Mouse (Mus musculus): Measurements from ENCODE around the gene Cdh4. TPM values are rescaled to one million over a fixed set of nuclear protein-coding genes. Genes with fewer than 3 reads are reported as not detected.

Cdh4 gene
- polyA plus RNA-seq, 1 experiment from 2014 or later, result 0.61 TPM

GRCm38 (mm10) chr2:179761718-179762441 is 319.6 kb downstream of the Cdh4 start:
- Histone ChIP-seq H3K4me1 (ENCODE audit: insufficient read depth) (no peaks in the 10 kb centered on the region), H3K27me3 (ENCODE audit: insufficient read depth, low read length) (0 out of 2 replicates have a peak, but pooled peaks cover 4% of the 10 kb centered on the region), H3K27ac (ENCODE audit: low read depth) (no peak overlapping the region), H3K9ac (replicated peaks) (no peak overlapping the region), H3K9me3 (ENCODE audit: low read length) (no peaks in the 10 kb centered on the region), H3K4me2 (ENCODE audit: low read depth, low read length) (no peak overlapping the region), H3K4me3 (ENCODE audit: low read depth, low read length) (no peak overlapping the region), H3K36me3 (replicated peaks; ENCODE audit: insufficient read depth, low read length) (no peaks in the 10 kb centered on the region)
- WGBS (ENCODE audit: insufficient replicate concordance), result 58% methylated on average over 9 of the region's 9 CpGs
- ATAC-seq (no peak), DNase-seq (no peak)
- TF ChIP-seq EP300 (IDR thresholded peaks at IDR 0.05; ENCODE audit: low read depth) (no peak), CTCF (IDR thresholded peaks at IDR 0.05; ENCODE audit: low read depth) (no peak)

- no peak for TF ChIP-seq CTCF (IDR thresholded peaks at IDR 0.05; ENCODE audit: low read depth)
- TF ChIP-seq EP300 (IDR thresholded peaks at IDR 0.05; ENCODE audit: low read depth), result no peak
- 78% methylated on average over 13 of the region's 13 CpGs for WGBS (ENCODE audit: insufficient replicate concordance)
Measured at GRCm38 (mm10) chr2:179762521-179763305, 320.5 kb downstream of the Cdh4 start.

GRCm38 (mm10) chr2:179764460-179764859 is 322.2 kb downstream of the Cdh4 start:
- H3K4me1 ChIP-seq (ENCODE audit: insufficient read depth), result no peaks in the 10 kb centered on the region
- H3K9ac ChIP-seq (replicated peaks), result no peak overlapping the region
- no peak overlapping the region for H3K4me3 ChIP-seq (ENCODE audit: low read depth, low read length)
- 0 out of 2 replicates have a peak, but pooled peaks cover 4% of the 10 kb centered on the region for H3K27me3 ChIP-seq (ENCODE audit: insufficient read depth, low read length)
- H3K27ac ChIP-seq (ENCODE audit: low read depth), result no peak overlapping the region
- H3K9me3 ChIP-seq (ENCODE audit: low read length), result no peaks in the 10 kb centered on the region
- no peak for DNase-seq
- no peak for ATAC-seq
- TF ChIP-seq EP300 (IDR thresholded peaks at IDR 0.05; ENCODE audit: low read depth) (no peak), CTCF (IDR thresholded peaks at IDR 0.05; ENCODE audit: low read depth) (no peak)
- WGBS (ENCODE audit: insufficient replicate concordance), result 63% methylated on average over 2 of the region's 2 CpGs
- H3K4me2 ChIP-seq (ENCODE audit: low read depth, low read length), result no peak overlapping the region
- no peaks in the 10 kb centered on the region for H3K36me3 ChIP-seq (replicated peaks; ENCODE audit: insufficient read depth, low read length)

More at GRCm38 (mm10) chr2:179762521-179763305, 320.5 kb downstream of the Cdh4 start:
- ATAC-seq (no peak), DNase-seq (no peak)
- Histone ChIP-seq H3K27ac (ENCODE audit: low read depth) (no peak overlapping the region), H3K36me3 (replicated peaks; ENCODE audit: insufficient read depth, low read length) (no peaks in the 10 kb centered on the region), H3K9me3 (ENCODE audit: low read length) (no peaks in the 10 kb centered on the region), H3K9ac (replicated peaks) (no peak overlapping the region), H3K4me2 (ENCODE audit: low read depth, low read length) (no peak overlapping the region), H3K4me3 (ENCODE audit: low read depth, low read length) (no peak overlapping the region), H3K4me1 (ENCODE audit: insufficient read depth) (no peaks in the 10 kb centered on the region), H3K27me3 (ENCODE audit: insufficient read depth, low read length) (0 out of 2 replicates have a peak, but pooled peaks cover 4% of the 10 kb centered on the region)

- Histone ChIP-seq H3K27ac (ENCODE audit: low read depth) (no peak overlapping the region), H3K4me3 (ENCODE audit: low read depth, low read length) (no peak overlapping the region), H3K9ac (replicated peaks) (no peak overlapping the region), H3K27me3 (ENCODE audit: insufficient read depth, low read length) (0 out of 2 replicates have a peak, but pooled peaks cover 4% of the 10 kb centered on the region), H3K9me3 (ENCODE audit: low read length) (no peaks in the 10 kb centered on the region), H3K4me2 (ENCODE audit: low read depth, low read length) (no peak overlapping the region), H3K36me3 (replicated peaks; ENCODE audit: insufficient read depth, low read length) (no peaks in the 10 kb centered on the region), H3K4me1 (ENCODE audit: insufficient read depth) (no peaks in the 10 kb centered on the region)
- 31% methylated on average over 16 of the region's 16 CpGs for WGBS (ENCODE audit: insufficient replicate concordance)
- ATAC-seq (no peak), DNase-seq (no peak)
- TF ChIP-seq CTCF (IDR thresholded peaks at IDR 0.05; ENCODE audit: low read depth), result no peak
- TF ChIP-seq EP300 (IDR thresholded peaks at IDR 0.05; ENCODE audit: low read depth), result no peak
Measured at GRCm38 (mm10) chr2:179766664-179767526, 324.7 kb downstream of the Cdh4 start.

DNA sequence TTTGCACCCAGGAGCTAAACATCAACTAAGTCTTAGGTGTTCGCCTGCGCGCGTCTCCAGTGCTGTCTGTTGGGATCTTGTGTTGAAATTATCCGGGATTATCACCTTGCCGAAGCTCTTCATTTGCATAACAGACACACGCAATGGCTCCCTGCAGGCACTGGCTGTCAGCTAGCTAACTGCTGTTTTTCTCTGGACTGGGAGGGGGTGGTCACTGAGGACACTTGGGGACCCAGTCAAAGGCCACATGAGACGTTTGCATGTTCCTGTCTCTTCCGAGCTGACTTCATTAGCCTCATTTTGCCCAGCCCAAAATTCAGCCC is 325.3 kb downstream of the Cdh4 start:
- 0 out of 2 replicates have a peak, but pooled peaks cover 4% of the 10 kb centered on the region for H3K27me3 ChIP-seq (ENCODE audit: insufficient read depth, low read length)
- DNase-seq (no peak), ATAC-seq (no peak)
- no peak for TF ChIP-seq CTCF (IDR thresholded peaks at IDR 0.05; ENCODE audit: low read depth)
- TF ChIP-seq EP300 (IDR thresholded peaks at IDR 0.05; ENCODE audit: low read depth), result no peak
- WGBS (ENCODE audit: insufficient replicate concordance), result 15% methylated on average over 9 of the region's 9 CpGs
- H3K9me3 ChIP-seq (ENCODE audit: low read length), result no peaks in the 10 kb centered on the region
- H3K4me1 ChIP-seq (ENCODE audit: insufficient read depth), result no peaks in the 10 kb centered on the region
- no peak overlapping the region for H3K9ac ChIP-seq (replicated peaks)
- H3K4me2 ChIP-seq (ENCODE audit: low read depth, low read length), result no peak overlapping the region
- no peak overlapping the region for H3K27ac ChIP-seq (ENCODE audit: low read depth)
- H3K36me3 ChIP-seq (replicated peaks; ENCODE audit: insufficient read depth, low read length), result no peaks in the 10 kb centered on the region
- H3K4me3 ChIP-seq (ENCODE audit: low read depth, low read length), result no peak overlapping the region
